14 mouse cellular contexts compared by ENCODE assay signal in the genomic region with DNA sequence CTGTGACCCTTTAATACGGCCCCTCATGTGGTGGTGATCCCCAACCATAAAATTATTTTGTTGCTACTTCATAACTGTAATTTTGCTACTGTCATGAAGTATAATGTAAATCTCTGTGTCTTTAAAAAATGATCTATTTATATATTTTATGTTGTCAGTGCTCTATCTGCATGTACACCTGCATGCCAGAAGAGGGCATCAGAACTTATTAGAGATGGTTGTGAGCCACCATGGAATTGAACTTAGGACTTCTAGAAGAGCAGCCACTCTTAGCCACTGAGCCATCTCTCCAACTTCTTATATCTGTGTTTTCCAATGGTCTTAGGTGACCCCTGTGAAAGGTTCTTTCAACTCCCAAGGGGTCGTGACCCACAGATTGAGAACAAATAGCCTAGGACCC. TPM values are rescaled to one million over a fixed set of nuclear protein-coding genes. Genes with fewer than 3 reads are reported as not detected.
DNase-seq lines count a peak whose midpoint lies in the region; ATAC-seq and TF ChIP-seq lines count a peak whose summit lies in the region.
"Had no signal": no experiment of that assay in that cellular context is flagged by ENCODE, and none has a peak within 500 bp of the region (broad histone marks: within the 10 kb centered on the region; RNA-seq: fewer than 3 reads in every experiment).

No protein-coding gene starts in this region.

- no peaks in the 10 kb centered on the region for H3K36me3 ChIP-seq in heart, adult 2 months (ENCODE audit: control insufficient read depth, insufficient read depth, low read length)
- peaks cover under 1% of the 10 kb centered on the region; the same call in 1 of the 2 replicates for H3K36me3 ChIP-seq in midbrain, embryonic 14.5 days (ENCODE audit: control insufficient read depth, insufficient read depth, low read length)
- no peaks in the 10 kb centered on the region for H3K36me3 ChIP-seq in midbrain, embryonic 16.5 days (ENCODE audit: control insufficient read depth, insufficient read depth, low read length)
- H3K36me3 ChIP-seq in stomach, postnatal 0 days (ENCODE audit: control insufficient read depth, insufficient read depth, low read length) = no peaks in the 10 kb centered on the region
- H3K36me3 ChIP-seq: neural tube, embryonic 15.5 days had no signal

- intact Hi-C loops in heart, adult 2 months (cut with DNase I) = loop anchor here (5.0 kb wide), 1 partner anchor 34 kb away; no protein-coding TSS in a partner anchor
- intact Hi-C loops in heart, postnatal 25 days (cut with DNase I) = no loop called here

- no peaks in the 10 kb centered on the region for H3K27me3 ChIP-seq in heart, adult 2 months (ENCODE audit: control insufficient read depth, insufficient read depth, low read length)
- no peaks in the 10 kb centered on the region for H3K27me3 ChIP-seq in midbrain, embryonic 14.5 days (ENCODE audit: control insufficient read depth, insufficient read depth, low read length)
- H3K27me3 ChIP-seq in midbrain, embryonic 16.5 days (ENCODE audit: control insufficient read depth, insufficient read depth, low read depth, low read length) = no peaks in the 10 kb centered on the region
- H3K27me3 ChIP-seq in stomach, postnatal 0 days (ENCODE audit: control insufficient read depth, insufficient read depth, low read length) = no peaks in the 10 kb centered on the region
- H3K27me3 ChIP-seq: limb, embryonic 15.5 days; midbrain, embryonic 12.5 days; neural tube, embryonic 15.5 days had no signal

- no peak overlapping the region for H3K9ac ChIP-seq in heart, adult 2 months (ENCODE audit: low read depth, low read length)
- H3K9ac ChIP-seq in midbrain, embryonic 14.5 days (replicated peaks; ENCODE audit: low read length) = no peak overlapping the region
- no peak overlapping the region for H3K9ac ChIP-seq in midbrain, embryonic 16.5 days (ENCODE audit: low read depth, low read length)
- H3K9ac ChIP-seq in stomach, postnatal 0 days (ENCODE audit: low read length) = no peak overlapping the region
- H3K9ac ChIP-seq: limb, embryonic 15.5 days; midbrain, embryonic 12.5 days; neural tube, embryonic 15.5 days had no signal

- no peaks in the 10 kb centered on the region for H3K4me1 ChIP-seq in heart, adult 2 months (ENCODE audit: control insufficient read depth, insufficient read depth, low read length)
- no peaks in the 10 kb centered on the region for H3K4me1 ChIP-seq in midbrain, embryonic 14.5 days (ENCODE audit: control insufficient read depth, insufficient read depth, low read length)
- no peaks in the 10 kb centered on the region for H3K4me1 ChIP-seq in midbrain, embryonic 16.5 days (ENCODE audit: control insufficient read depth, insufficient read depth, low read length)
- no peaks in the 10 kb centered on the region for H3K4me1 ChIP-seq in stomach, postnatal 0 days (replicated peaks; ENCODE audit: control insufficient read depth, insufficient read depth)
- H3K4me1 ChIP-seq: limb, embryonic 15.5 days; midbrain, embryonic 12.5 days; neural tube, embryonic 15.5 days had no signal

- H3K9me3 ChIP-seq in midbrain, embryonic 14.5 days (ENCODE audit: control insufficient read depth, low read length) = no peaks in the 10 kb centered on the region
- no peaks in the 10 kb centered on the region for H3K9me3 ChIP-seq in midbrain, embryonic 16.5 days (replicated peaks; ENCODE audit: control insufficient read depth, low read length, poor library complexity, severe bottlenecking)
- H3K9me3 ChIP-seq in stomach, postnatal 0 days (ENCODE audit: control insufficient read depth, low read length) = no peaks in the 10 kb centered on the region
- H3K9me3 ChIP-seq: limb, embryonic 15.5 days; midbrain, embryonic 12.5 days; neural tube, embryonic 15.5 days had no signal

- no peak overlapping the region for H3K27ac ChIP-seq in heart, adult 2 months
- no peak overlapping the region for H3K27ac ChIP-seq in midbrain, embryonic 14.5 days (replicated peaks; ENCODE audit: low read depth, low read length)
- H3K27ac ChIP-seq in midbrain, embryonic 16.5 days (ENCODE audit: low read length) = no peak overlapping the region
- H3K27ac ChIP-seq in stomach, postnatal 0 days (replicated peaks) = no peak overlapping the region
- H3K27ac ChIP-seq: limb, embryonic 15.5 days; midbrain, embryonic 12.5 days; neural tube, embryonic 15.5 days had no signal

- DNase-seq in heart, adult 2 months = no peak
- DNase-seq in heart, postnatal 25 days (ENCODE audit: low spot score) = no peak
- peak; percentile 11 for DNase-seq in midbrain, embryonic 14.5 days
- peak; percentile 34 for DNase-seq in embryo, embryonic 11 days
- no peak for DNase-seq in stomach, postnatal 0 days (ENCODE audit: low spot score)
- DNase-seq in adrenal gland, postnatal 36 days = no peak
- no peak for DNase-seq in left cerebral cortex, adult 8-10 months (ENCODE audit: low spot score in 2 of 2)
- DNase-seq: adrenal gland, postnatal 10 days; cerebellum, adult 2 months had no signal

- H3K4me3 ChIP-seq in heart, adult 2 months = no peak overlapping the region
- no peak overlapping the region for H3K4me3 ChIP-seq in midbrain, embryonic 14.5 days (replicated peaks; ENCODE audit: low read depth, low read length)
- no peak overlapping the region for H3K4me3 ChIP-seq in midbrain, embryonic 16.5 days (ENCODE audit: low read depth, low read length)
- no peak overlapping the region for H3K4me3 ChIP-seq in stomach, postnatal 0 days (ENCODE audit: low read depth, low read length)
- H3K4me3 ChIP-seq: limb, embryonic 15.5 days; midbrain, embryonic 12.5 days; neural tube, embryonic 15.5 days had no signal

- H3K79me2 ChIP-seq in heart, adult 2 months (replicated peaks; ENCODE audit: control insufficient read depth, insufficient read depth, low read length) = no peaks in the 10 kb centered on the region

- peak; percentile 72 for TF ChIP-seq CTCF in heart, adult 2 months (IDR thresholded peaks at IDR 0.05)
- TF ChIP-seq CTCF in stomach, postnatal 0 days (IDR thresholded peaks at IDR 0.05; ENCODE audit: low read depth) = peak; percentile 62

- 75% methylated on average over 2 of the region's 2 CpGs for WGBS in heart, adult 2 months
- 85% methylated on average over 2 of the region's 2 CpGs for WGBS in midbrain, embryonic 14.5 days
- 87% methylated on average over 2 of the region's 2 CpGs for WGBS in midbrain, embryonic 16.5 days
- 88% methylated on average over 2 of the region's 2 CpGs for WGBS in stomach, postnatal 0 days

- TF ChIP-seq EP300 in heart, adult 2 months (IDR thresholded peaks at IDR 0.05; ENCODE audit: insufficient read depth, low read depth, low read length) = no peak
- TF ChIP-seq EP300 in stomach, postnatal 0 days (optimal IDR thresholded peaks at IDR 0.05) = no peak

- no peak for ATAC-seq in midbrain, embryonic 14.5 days (ENCODE audit: low FRiP score, low TSS enrichment)
- no peak for ATAC-seq in midbrain, embryonic 16.5 days
- no peak for ATAC-seq in stomach, postnatal 0 days (ENCODE audit: low FRiP score, low TSS enrichment)
- ATAC-seq: intestine, embryonic 16.5 days had no signal

- no peak for TF ChIP-seq POLR2A in heart, adult 2 months (IDR thresholded peaks at IDR 0.05; ENCODE audit: insufficient read depth, low read depth, low read length)

- H3K4me2 ChIP-seq in midbrain, embryonic 14.5 days (ENCODE audit: low read length) = no peak overlapping the region
- no peak overlapping the region for H3K4me2 ChIP-seq in midbrain, embryonic 16.5 days (ENCODE audit: low read length)
- no peak overlapping the region for H3K4me2 ChIP-seq in stomach, postnatal 0 days (replicated peaks; ENCODE audit: low read depth)
- H3K4me2 ChIP-seq: limb, embryonic 15.5 days; midbrain, embryonic 12.5 days; neural tube, embryonic 15.5 days had no signal

RNA-seq across cellular contexts. Expression of a gene that starts 17.8 kb away (rescaled TPM):
- 1 to 10 TPM; 2.8 to 4.4 TPM for total RNA-seq in heart, adult 2 months (2021)
- 3.1 and 4.4 TPM in 2 replicates for polyA plus RNA-seq in heart, adult 2 months (2012; rRNA removed)
- total RNA-seq in heart, postnatal 25 days (2021) = 1 to 10 TPM; 3.1 to 3.2 TPM
- polyA plus RNA-seq in midbrain, embryonic 14.5 days (2014; fragmentation: Nextera tagmentation; extraction: Ambion mirVana) = 0.22 and 0.41 TPM in 2 replicates
- polyA plus RNA-seq in midbrain, embryonic 16.5 days (2015; fragmentation: Nextera tagmentation; extraction: Ambion mirVana) = 0.51 and 0.88 TPM in 2 replicates
- polyA plus RNA-seq in stomach, postnatal 0 days (2015; fragmentation: Nextera tagmentation; extraction: Ambion mirVana) = 2.0 and 2.1 TPM in 2 replicates
- 10 to 100 TPM; 39.7 to 57.0 TPM for total RNA-seq in adrenal gland, postnatal 36 days (2021)
- total RNA-seq in left cerebral cortex, adult 8-10 months (2022) = 1 to 10 TPM in 1 of 4 experiments, under 1 TPM in 3; 0.59 to 1.8 (median 0.85) TPM

RNA-seq across cellular contexts. Expression of a gene that starts 25.2 kb away (rescaled TPM):
- total RNA-seq in heart, adult 2 months (2021) = 1 to 10 TPM; 8.6 to 9.4 TPM
- 7.9 and 10.8 TPM in 2 replicates for polyA plus RNA-seq in heart, adult 2 months (2012; rRNA removed)
- total RNA-seq in heart, postnatal 25 days (2021) = 1 to 10 TPM; 6.8 to 8.6 TPM
- 46.7 and 60.0 TPM in 2 replicates for polyA plus RNA-seq in midbrain, embryonic 14.5 days (2014; fragmentation: Nextera tagmentation; extraction: Ambion mirVana)
- 45.5 and 47.7 TPM in 2 replicates for polyA plus RNA-seq in midbrain, embryonic 16.5 days (2015; fragmentation: Nextera tagmentation; extraction: Ambion mirVana)
- 22.7 and 24.1 TPM in 2 replicates for polyA plus RNA-seq in stomach, postnatal 0 days (2015; fragmentation: Nextera tagmentation; extraction: Ambion mirVana)
- total RNA-seq in adrenal gland, postnatal 36 days (2021) = 10 to 100 TPM; 20.8 to 21.9 TPM
- 10 to 100 TPM; 28.6 to 31.6 (median 30.2) TPM for total RNA-seq in left cerebral cortex, adult 8-10 months (2022)

RNA-seq across cellular contexts. Expression of a gene that starts 28.2 kb away (rescaled TPM):
- total RNA-seq in heart, adult 2 months (2021) = 10 to 100 TPM; 11.2 to 12.6 TPM
- polyA plus RNA-seq in heart, adult 2 months (2012; rRNA removed) = 17.5 and 20.3 TPM in 2 replicates
- total RNA-seq in heart, postnatal 25 days (2021) = 10 to 100 TPM; 11.7 to 11.9 TPM
- 5.7 and 6.2 TPM in 2 replicates for polyA plus RNA-seq in midbrain, embryonic 14.5 days (2014; fragmentation: Nextera tagmentation; extraction: Ambion mirVana)
- polyA plus RNA-seq in midbrain, embryonic 16.5 days (2015; fragmentation: Nextera tagmentation; extraction: Ambion mirVana) = 6.1 and 6.3 TPM in 2 replicates
- 14.6 and 15.7 TPM in 2 replicates for polyA plus RNA-seq in stomach, postnatal 0 days (2015; fragmentation: Nextera tagmentation; extraction: Ambion mirVana)
- 10 to 100 TPM; 16.2 to 20.2 TPM for total RNA-seq in adrenal gland, postnatal 36 days (2021)
- 10 to 100 TPM in 1 of 4 experiments, 1 to 10 TPM in 3; 9.0 to 10.5 (median 9.6) TPM for total RNA-seq in left cerebral cortex, adult 8-10 months (2022)

RNA-seq across cellular contexts. Expression of a gene that starts 31.0 kb away (rescaled TPM):
- 10 to 100 TPM; 34.1 to 36.4 TPM for total RNA-seq in heart, adult 2 months (2021)
- polyA plus RNA-seq in heart, adult 2 months (2012; rRNA removed) = 8.4 and 11.3 TPM in 2 replicates
- 10 to 100 TPM; 31.8 to 38.2 TPM for total RNA-seq in heart, postnatal 25 days (2021)
- 38.6 and 42.7 TPM in 2 replicates for polyA plus RNA-seq in midbrain, embryonic 14.5 days (2014; fragmentation: Nextera tagmentation; extraction: Ambion mirVana)
- polyA plus RNA-seq in midbrain, embryonic 16.5 days (2015; fragmentation: Nextera tagmentation; extraction: Ambion mirVana) = 54.2 and 59.5 TPM in 2 replicates
- polyA plus RNA-seq in stomach, postnatal 0 days (2015; fragmentation: Nextera tagmentation; extraction: Ambion mirVana) = 29.8 and 30.5 TPM in 2 replicates
- total RNA-seq in adrenal gland, postnatal 36 days (2021) = 10 to 100 TPM; 60.1 to 77.1 TPM
- total RNA-seq in left cerebral cortex, adult 8-10 months (2022) = 10 to 100 TPM; 62.4 to 73.2 (median 65.8) TPM

RNA-seq across cellular contexts. Expression of a gene that starts 31.3 kb away (rescaled TPM):
- total RNA-seq in heart, adult 2 months (2021) = 1 to 10 TPM; 4.7 to 5.4 TPM
- polyA plus RNA-seq in heart, adult 2 months (2012; rRNA removed) = 11.2 and 11.9 TPM in 2 replicates
- 1 to 10 TPM; 5.8 to 6.4 TPM for total RNA-seq in heart, postnatal 25 days (2021)
- 11.7 and 13.1 TPM in 2 replicates for polyA plus RNA-seq in midbrain, embryonic 14.5 days (2014; fragmentation: Nextera tagmentation; extraction: Ambion mirVana)
- 14.8 and 16.1 TPM in 2 replicates for polyA plus RNA-seq in midbrain, embryonic 16.5 days (2015; fragmentation: Nextera tagmentation; extraction: Ambion mirVana)
- 7.8 and 8.5 TPM in 2 replicates for polyA plus RNA-seq in stomach, postnatal 0 days (2015; fragmentation: Nextera tagmentation; extraction: Ambion mirVana)
- total RNA-seq in adrenal gland, postnatal 36 days (2021) = 1 to 10 TPM; 7.6 to 8.9 TPM
- total RNA-seq in left cerebral cortex, adult 8-10 months (2022) = 10 to 100 TPM; 10.5 to 12.0 (median 11.4) TPM

Comparison
In these comparisons a context has a peak if more than half of its experiments do, and no peak if none do; other contexts are left out.
1. DNase-seq: peak in midbrain, embryonic 14.5 days (single experiment) and embryo, embryonic 11 days (single experiment); none in heart, adult 2 months (0 of 2), heart, postnatal 25 days (single experiment), stomach, postnatal 0 days (single experiment), adrenal gland, postnatal 36 days (0 of 2) and left cerebral cortex, adult 8-10 months (0 of 2).
2. RNA of a gene that starts 17.8 kb away (total RNA-seq): 39.7 to 57.0 TPM in adrenal gland, postnatal 36 days; 2.8 to 4.4 TPM in heart, adult 2 months, 3.1 to 3.2 TPM in heart, postnatal 25 days and 0.59 to 1.8 TPM in left cerebral cortex, adult 8-10 months; every median in the first group is over 4 times any median in the second.